Mouse (Mus musculus): ENCODE measurements around the gene Phkg2.
"Not testable (repeated sequence)": the region's sequence is repeated elsewhere in the genome, so short reads cannot be mapped to it uniquely, and the experiment has no call there.

The Phkg2 gene

GRCm38 (mm10) chr7:127604256-127604655 is 31.1 kb downstream of the Phkg2 start:
- no peak for DNase-seq

DNA sequence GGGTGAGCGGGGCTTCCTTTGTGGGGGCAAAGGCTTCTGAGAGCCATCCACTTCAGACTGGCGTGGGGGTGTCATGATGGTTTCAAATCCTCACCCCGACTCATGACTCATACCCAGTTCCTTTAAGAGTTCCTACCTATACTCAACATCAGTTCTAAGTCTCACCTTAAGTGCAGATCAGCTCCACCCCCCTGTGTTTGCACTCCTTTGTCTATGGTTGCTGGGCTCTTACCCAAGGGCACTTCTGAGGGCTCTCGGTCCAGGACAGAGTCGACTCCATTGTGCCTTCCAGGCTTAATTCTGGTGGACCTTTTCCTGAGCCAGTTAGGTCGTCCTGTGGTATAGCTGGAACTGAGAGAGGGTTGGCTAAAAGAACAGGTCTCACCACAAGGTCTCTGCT is 34.0 kb downstream of the Phkg2 start:
- DNase-seq = no peak

- no peak for DNase-seq
These were observed 37.9 kb downstream of the Phkg2 start for GRCm38 (mm10) chr7:127611011-127611410.

- no peak for DNase-seq
These were observed 38.4 kb downstream of the Phkg2 start for GRCm38 (mm10) chr7:127611561-127611960.

DNA sequence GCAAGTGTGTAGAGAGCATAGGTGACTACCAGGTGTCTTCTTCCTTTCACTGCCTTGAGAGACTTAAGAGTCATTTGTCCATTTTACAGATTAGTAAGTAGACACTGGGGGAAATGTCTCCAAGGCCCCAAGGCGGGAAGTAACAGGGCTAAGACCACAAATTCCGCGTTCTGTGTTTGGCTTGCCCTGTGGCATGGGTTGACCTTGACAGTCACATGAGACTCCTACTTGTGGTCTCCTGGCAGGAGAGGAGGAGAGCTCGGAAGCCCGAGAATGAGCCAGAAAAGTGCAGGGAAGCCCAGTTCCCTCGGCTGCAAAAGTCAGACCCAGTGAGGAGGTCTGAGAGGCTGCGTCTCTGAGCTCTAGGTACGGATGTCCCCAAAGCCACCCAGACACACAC is 40.4 kb downstream of the Phkg2 start:
- no peak for DNase-seq

- no peak for DNase-seq
These were observed 41.0 kb downstream of the Phkg2 start for GRCm38 (mm10) chr7:127614091-127614490.

DNA sequence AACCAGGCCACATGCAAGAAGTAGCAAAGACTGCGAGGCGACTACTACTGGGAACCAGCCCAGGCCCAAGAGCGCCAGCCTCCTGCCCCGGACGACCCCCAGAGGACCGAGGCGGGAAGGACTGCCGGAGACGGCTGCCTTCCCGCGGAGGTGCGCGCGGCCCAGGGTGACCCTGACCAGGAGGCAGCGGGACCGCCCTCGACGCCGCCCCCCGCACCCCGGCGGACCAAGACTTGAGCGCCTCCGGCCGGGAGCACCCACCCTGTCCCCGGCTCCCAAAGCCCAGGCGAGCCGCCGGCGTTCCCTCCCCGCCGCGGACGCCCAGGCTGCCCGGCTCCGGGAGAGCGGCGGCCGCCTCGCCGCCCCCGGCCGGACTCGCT is 41.4 kb downstream of the Phkg2 start:
- peak in 1 of 2 experiments; percentile 34 for DNase-seq

GRCm38 (mm10) chr7:127614891-127615843 is 42.0 kb downstream of the Phkg2 start, which contains the start of gene Zfp629:
Gene Zfp629 (minus strand): TSS chr7:127615797.
- DNase-seq = peak; percentile 67 to 74

DNA sequence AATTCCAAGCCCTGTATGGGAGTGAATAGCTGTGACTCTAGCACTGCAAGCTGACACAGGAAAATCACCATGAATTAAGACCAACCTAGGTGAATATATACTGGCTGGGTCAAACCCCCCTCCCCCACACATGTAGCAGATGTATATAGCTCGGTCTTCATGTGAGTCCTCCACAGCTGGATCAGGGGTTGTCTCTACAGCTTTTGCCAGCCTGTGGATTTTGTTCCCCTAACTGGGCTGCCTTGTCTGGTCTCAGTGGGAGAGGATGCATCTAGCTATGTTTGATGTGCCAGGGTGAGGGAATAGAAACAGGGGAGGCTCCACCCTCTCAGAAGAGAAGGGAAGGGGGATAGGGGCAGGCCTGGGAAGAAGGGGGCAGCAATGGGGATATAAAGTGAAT is 43.2 kb downstream of the Phkg2 start:
- no peak for DNase-seq

- no peak for DNase-seq
These were observed 43.7 kb downstream of the Phkg2 start for GRCm38 (mm10) chr7:127616881-127617280.

DNA sequence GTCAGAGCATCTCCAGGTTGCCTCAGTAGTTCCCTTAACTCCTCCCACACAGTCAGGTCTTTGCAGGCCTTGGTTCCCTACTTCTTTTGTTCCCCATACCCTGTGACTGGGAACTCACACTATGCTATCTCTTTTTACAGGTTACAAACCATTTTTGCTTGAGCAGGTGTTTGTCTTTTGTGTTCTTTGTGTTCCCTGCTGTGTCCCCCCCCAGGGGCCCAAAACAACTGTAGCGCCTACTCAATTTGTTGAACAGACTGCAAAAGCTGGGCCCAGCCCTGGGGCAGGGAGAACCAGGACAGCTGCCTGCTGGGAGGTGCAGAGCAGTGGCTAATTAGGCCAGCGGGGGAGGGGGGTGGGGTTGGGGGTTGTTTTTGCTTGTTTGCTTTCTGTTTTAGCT is 44.8 kb downstream of the Phkg2 start:
- no peak for DNase-seq

DNA sequence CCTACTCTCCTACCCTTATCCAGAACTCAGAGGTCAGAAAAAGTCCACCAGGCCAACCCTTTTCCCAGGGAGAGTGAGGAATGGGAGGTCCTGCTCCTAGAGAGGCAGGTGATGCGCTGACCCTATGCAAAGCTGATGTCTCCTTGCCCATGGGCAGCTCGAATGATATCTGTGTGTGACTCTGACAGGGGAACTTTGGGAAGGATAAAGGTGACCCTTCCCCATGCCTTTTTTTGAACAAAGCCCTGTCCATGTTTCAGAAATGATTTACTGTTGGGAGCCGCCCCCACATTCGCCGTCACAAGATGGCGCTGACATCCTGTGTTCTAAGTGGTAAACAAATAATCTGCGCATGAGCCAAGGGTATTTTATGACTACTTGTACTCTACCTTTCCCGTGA is 45.3 kb downstream of the Phkg2 start:
- not testable (repeated sequence) for DNase-seq

- no peak for DNase-seq
These were observed 52.9 kb downstream of the Phkg2 start for GRCm38 (mm10) chr7:127626039-127626438.

- DNase-seq = no peak
These were observed 53.3 kb downstream of the Phkg2 start for GRCm38 (mm10) chr7:127626471-127626870.

DNA sequence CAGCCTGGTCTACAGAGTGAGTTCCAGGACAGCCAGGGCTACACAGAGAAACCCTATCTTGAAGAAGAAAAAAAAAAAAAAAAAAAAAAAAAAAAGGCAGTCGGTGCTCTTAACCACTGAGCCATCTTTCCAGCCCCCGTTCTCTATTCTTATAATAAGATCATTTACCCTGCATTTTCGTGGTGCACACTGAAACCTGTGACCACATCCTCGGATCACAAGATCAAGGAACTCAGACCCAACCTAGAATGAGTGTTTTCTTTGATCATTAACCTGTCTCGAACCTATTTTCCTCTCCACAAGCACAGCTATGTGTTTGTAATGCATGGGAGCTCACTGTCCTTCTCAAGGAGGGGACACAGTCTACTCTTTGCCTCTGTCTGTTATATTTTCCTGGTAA is 55.5 kb downstream of the Phkg2 start:
- DNase-seq = no peak

GRCm38 (mm10) chr7:127631416-127631815 is 58.3 kb downstream of the Phkg2 start:
- DNase-seq = no peak
